Mouse (Mus musculus): ENCODE results near the gene Lactbl1. TPM values are rescaled to one million over a fixed set of nuclear protein-coding genes. Genes with fewer than 3 reads are reported as not detected.

The Lactbl1 gene
- total RNA-seq, 1 experiment, result not detected

- Histone ChIP-seq H3K36me3 (ENCODE audit: control insufficient read depth, insufficient read depth, low read length, poor library complexity, severe bottlenecking) (peaks cover 9% of the 10 kb centered on the region), H3K9me3 (ENCODE audit: control insufficient read depth, insufficient read depth, low read depth, low read length) (no peaks in the 10 kb centered on the region), H3K4me1 (ENCODE audit: control insufficient read depth in 2 of 2, insufficient read depth in 2 of 2, low read length in 2 of 2, poor library complexity in 1 of 2) (peaks cover 3 to 29% of the 10 kb centered on the region in 2 experiments), H3K27ac (ENCODE audit: insufficient read depth, low read depth, low read length, poor library complexity, severe bottlenecking) (no peak overlapping the region), H3K4me3 (ENCODE audit: insufficient read depth in 1 of 2, low read depth in 1 of 2, low read length in 2 of 2, poor library complexity in 1 of 2, severe bottlenecking in 1 of 2) (no peak overlapping the region), H3K9ac (ENCODE audit: insufficient read depth, low read depth, low read length, poor library complexity, severe bottlenecking) (no peak overlapping the region)
- in situ Hi-C loops (cut with MboI; ENCODE audit: low sequenced_read_pairs in 2 of 2, unreplicated experiment in 2 of 2), result no loop called here
- no peak for DNase-seq (ENCODE audit: low read depth, low spot score)
- no peak for TF ChIP-seq ZNF384 (IDR thresholded peaks at IDR 0.05; ENCODE audit: low read depth, low read length)
- no peak for TF ChIP-seq MAFK (IDR thresholded peaks at IDR 0.05; ENCODE audit: insufficient read depth, low read depth, low read length)
- TF ChIP-seq CHD2 (IDR thresholded peaks at IDR 0.05; ENCODE audit: low read depth, low read length), result no peak
- no peak for TF ChIP-seq ZC3H11A (IDR thresholded peaks at IDR 0.05; ENCODE audit: borderline replicate concordance, low read depth, low read length)
These were observed 30.3 kb upstream of the Lactbl1 start for GRCm38 (mm10) chr4:136592111-136592510.

GRCm38 (mm10) chr4:136594006-136594405 lies 28.4 kb upstream of the Lactbl1 start:
- Histone ChIP-seq H3K36me3 (ENCODE audit: control insufficient read depth, insufficient read depth, low read length, poor library complexity, severe bottlenecking) (peaks cover 9% of the 10 kb centered on the region), H3K4me1 (ENCODE audit: control insufficient read depth in 2 of 2, insufficient read depth in 2 of 2, low read length in 2 of 2, poor library complexity in 1 of 2) (peaks cover 2 to 23% of the 10 kb centered on the region in 2 experiments), H3K9ac (ENCODE audit: insufficient read depth, low read depth, low read length, poor library complexity, severe bottlenecking) (no peak overlapping the region; the same call in 1 of the 2 replicates), H3K4me3 (ENCODE audit: insufficient read depth in 1 of 2, low read depth in 1 of 2, low read length in 2 of 2, poor library complexity in 1 of 2, severe bottlenecking in 1 of 2) (no peak overlapping the region), H3K9me3 (ENCODE audit: control insufficient read depth, insufficient read depth, low read depth, low read length) (no peaks in the 10 kb centered on the region), H3K27ac (ENCODE audit: insufficient read depth, low read depth, low read length, poor library complexity, severe bottlenecking) (peak overlapping the region; percentile 64; the same call in 1 of the 2 replicates)
- TF ChIP-seq ZNF384 (IDR thresholded peaks at IDR 0.05; ENCODE audit: low read depth, low read length) (peak; percentile 70; the same call in 1 of the 2 replicates), ZC3H11A (IDR thresholded peaks at IDR 0.05; ENCODE audit: borderline replicate concordance, low read depth, low read length) (no peak)
- DNase-seq (ENCODE audit: low read depth, low spot score), result no peak
- in situ Hi-C loops (cut with MboI; ENCODE audit: low sequenced_read_pairs in 2 of 2, unreplicated experiment in 2 of 2), result no loop called here

- Histone ChIP-seq H3K36me3 (ENCODE audit: control insufficient read depth, insufficient read depth, low read length, poor library complexity, severe bottlenecking) (peaks cover 7% of the 10 kb centered on the region), H3K9ac (ENCODE audit: insufficient read depth, low read depth, low read length, poor library complexity, severe bottlenecking) (no peak overlapping the region), H3K9me3 (ENCODE audit: control insufficient read depth, insufficient read depth, low read depth, low read length) (no peaks in the 10 kb centered on the region), H3K27ac (ENCODE audit: insufficient read depth, low read depth, low read length, poor library complexity, severe bottlenecking) (no peak overlapping the region), H3K4me3 (ENCODE audit: insufficient read depth in 1 of 2, low read depth in 1 of 2, low read length in 2 of 2, poor library complexity in 1 of 2, severe bottlenecking in 1 of 2) (no peak overlapping the region), H3K4me1 (ENCODE audit: control insufficient read depth in 2 of 2, insufficient read depth in 2 of 2, low read length in 2 of 2, poor library complexity in 1 of 2) (peaks cover 3 to 19% of the 10 kb centered on the region in 2 experiments)
- DNase-seq (ENCODE audit: low read depth, low spot score), result no peak
- TF ChIP-seq MAFK (IDR thresholded peaks at IDR 0.05; ENCODE audit: insufficient read depth, low read depth, low read length), result no peak
- no peak for TF ChIP-seq ZC3H11A (IDR thresholded peaks at IDR 0.05; ENCODE audit: borderline replicate concordance, low read depth, low read length)
- no peak for TF ChIP-seq CHD2 (IDR thresholded peaks at IDR 0.05; ENCODE audit: low read depth, low read length)
- no peak for TF ChIP-seq ZNF384 (IDR thresholded peaks at IDR 0.05; ENCODE audit: low read depth, low read length)
- no peak for TF ChIP-seq HCFC1 (IDR thresholded peaks at IDR 0.05; ENCODE audit: borderline replicate concordance, insufficient read depth, low read length)
- in situ Hi-C loops (cut with MboI; ENCODE audit: low sequenced_read_pairs in 2 of 2, unreplicated experiment in 2 of 2), result no loop called here
These were observed 27.2 kb upstream of the Lactbl1 start for GRCm38 (mm10) chr4:136595221-136595620.

- no peaks in the 10 kb centered on the region for H3K9me3 ChIP-seq (ENCODE audit: control insufficient read depth, insufficient read depth, low read depth, low read length)
- in situ Hi-C loops (cut with MboI; ENCODE audit: low sequenced_read_pairs in 2 of 2, unreplicated experiment in 2 of 2), result no loop called here
- H3K9ac ChIP-seq (ENCODE audit: insufficient read depth, low read depth, low read length, poor library complexity, severe bottlenecking), result peak overlapping the region; percentile 47; the same call in 1 of the 2 replicates
- H3K36me3 ChIP-seq (ENCODE audit: control insufficient read depth, insufficient read depth, low read length, poor library complexity, severe bottlenecking), result peaks cover 4% of the 10 kb centered on the region; the same call in 1 of the 2 replicates
- H3K4me1 ChIP-seq (ENCODE audit: control insufficient read depth in 2 of 2, insufficient read depth in 2 of 2, low read length in 2 of 2, poor library complexity in 1 of 2), result peaks cover 4 to 14% of the 10 kb centered on the region in 2 experiments
- H3K27ac ChIP-seq (ENCODE audit: insufficient read depth, low read depth, low read length, poor library complexity, severe bottlenecking), result peak overlapping the region; percentile 78; the same call in 1 of the 2 replicates
- H3K4me3 ChIP-seq (ENCODE audit: insufficient read depth in 1 of 2, low read depth in 1 of 2, low read length in 2 of 2, poor library complexity in 1 of 2, severe bottlenecking in 1 of 2), result peak overlapping the region; percentile 19 to 36; a peak in 3 of 4 replicates
- DNase-seq (ENCODE audit: low read depth, low spot score), result no peak
- no peak for TF ChIP-seq MAFK (IDR thresholded peaks at IDR 0.05; ENCODE audit: insufficient read depth, low read depth, low read length)
- TF ChIP-seq HCFC1 (IDR thresholded peaks at IDR 0.05; ENCODE audit: borderline replicate concordance, insufficient read depth, low read length), result no peak
- TF ChIP-seq CHD2 (IDR thresholded peaks at IDR 0.05; ENCODE audit: low read depth, low read length), result no peak
These were observed 24.0 kb upstream of the Lactbl1 start for GRCm38 (mm10) chr4:136598268-136598876.

- H3K4me3 ChIP-seq (ENCODE audit: insufficient read depth in 1 of 2, low read depth in 1 of 2, low read length in 2 of 2, poor library complexity in 1 of 2, severe bottlenecking in 1 of 2), result peak overlapping the region; percentile 17 to 30; a peak in 2 of 4 replicates
These were observed 22.6 kb upstream of the Lactbl1 start for GRCm38 (mm10) chr4:136599869-136600268.

More at GRCm38 (mm10) chr4:136599869-136600268, 22.6 kb upstream of the Lactbl1 start:
- no peak overlapping the region for H3K27ac ChIP-seq (ENCODE audit: insufficient read depth, low read depth, low read length, poor library complexity, severe bottlenecking)
- H3K9ac ChIP-seq (ENCODE audit: insufficient read depth, low read depth, low read length, poor library complexity, severe bottlenecking), result no peak overlapping the region
- TF ChIP-seq HCFC1 (IDR thresholded peaks at IDR 0.05; ENCODE audit: borderline replicate concordance, insufficient read depth, low read length) (no peak), ZC3H11A (IDR thresholded peaks at IDR 0.05; ENCODE audit: borderline replicate concordance, low read depth, low read length) (no peak), MAFK (IDR thresholded peaks at IDR 0.05; ENCODE audit: insufficient read depth, low read depth, low read length) (no peak), ZNF384 (IDR thresholded peaks at IDR 0.05; ENCODE audit: low read depth, low read length) (no peak), CHD2 (IDR thresholded peaks at IDR 0.05; ENCODE audit: low read depth, low read length) (no peak)
- H3K36me3 ChIP-seq (ENCODE audit: control insufficient read depth, insufficient read depth, low read length, poor library complexity, severe bottlenecking), result no peaks in the 10 kb centered on the region
- no peak for DNase-seq (ENCODE audit: low read depth, low spot score)
- H3K9me3 ChIP-seq (ENCODE audit: control insufficient read depth, insufficient read depth, low read depth, low read length), result no peaks in the 10 kb centered on the region
- H3K4me1 ChIP-seq (ENCODE audit: control insufficient read depth in 2 of 2, insufficient read depth in 2 of 2, low read length in 2 of 2, poor library complexity in 1 of 2), result peaks cover 4 to 5% of the 10 kb centered on the region in 2 experiments
- in situ Hi-C loops (cut with MboI; ENCODE audit: low sequenced_read_pairs in 2 of 2, unreplicated experiment in 2 of 2), result loop anchor here in 1 of 2 experiments (25.0 kb wide), 1 partner anchor 238 kb away; no protein-coding TSS in a partner anchor

Measured in ES-E14 (cell line).